Mouse (Mus musculus): ENCODE data around the gene Hhipl2.
A peak's percentile ranks its signal among the peaks of the same experiment; 100 is the strongest.
"Not testable (repeated sequence)": the region's sequence is repeated elsewhere in the genome, so short reads cannot be mapped to it uniquely, and the experiment has no call there.

The Hhipl2 gene

DNA sequence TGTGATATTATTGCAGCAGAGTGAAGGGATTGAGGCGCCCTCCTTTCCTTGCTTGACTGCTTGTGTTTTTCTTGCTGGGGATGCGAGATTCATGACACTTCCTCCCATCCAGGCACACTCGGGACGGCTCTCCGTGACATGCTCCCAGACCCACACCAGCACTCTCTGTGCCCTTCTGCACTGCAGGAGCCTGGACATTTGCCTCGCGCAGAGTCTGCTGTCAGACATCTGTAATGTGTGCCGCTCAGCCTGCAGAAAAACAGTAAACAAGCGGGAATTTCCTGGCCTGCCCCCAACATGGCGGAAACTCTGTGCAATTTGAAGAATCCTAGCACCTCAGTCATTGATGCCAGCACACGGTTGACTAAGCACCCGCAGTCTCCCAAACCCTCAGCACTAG lies at the start of gene Hhipl2:
Hhipl2 (plus strand) TSS at position 343 of the 400 bp plus-strand sequence.
- DNase-seq = no peak

DNA sequence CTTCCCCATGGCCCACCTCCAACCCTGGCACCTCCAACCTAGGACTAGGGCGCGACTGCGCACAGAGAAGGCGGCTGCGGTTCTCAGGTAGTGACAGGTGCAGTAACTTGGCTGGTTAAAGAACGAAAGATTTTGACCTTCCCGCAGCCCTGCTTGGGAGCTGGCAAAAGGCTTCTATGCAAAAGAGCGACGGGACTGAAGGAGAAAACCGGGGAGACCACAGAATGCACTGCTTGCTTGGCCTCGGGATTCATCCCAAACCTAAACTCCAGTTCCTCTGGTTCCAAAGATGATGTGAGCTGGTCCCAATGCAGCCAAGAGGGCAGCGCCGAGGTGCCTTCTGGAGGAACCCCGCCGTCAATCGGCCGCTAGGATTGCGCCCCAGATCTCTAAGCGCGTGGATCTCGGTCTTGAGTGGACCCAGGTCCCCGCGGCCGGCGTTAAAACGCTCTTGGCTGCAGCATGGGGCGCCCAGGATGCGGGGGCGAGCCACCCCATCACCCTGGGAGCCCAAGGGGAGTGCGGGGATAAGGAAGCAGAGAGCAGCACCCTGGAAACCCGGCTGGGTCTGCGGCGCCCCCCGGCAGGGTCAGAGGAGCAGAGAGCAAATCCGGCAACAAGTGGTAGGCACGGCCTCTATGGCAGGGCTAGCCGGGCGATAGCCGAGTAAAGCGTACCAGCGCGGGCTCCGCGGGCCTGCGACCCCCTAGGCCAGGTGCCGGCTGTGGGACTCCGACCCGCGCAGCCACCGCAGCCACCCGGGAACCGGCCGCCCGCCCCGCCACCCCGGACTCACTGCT lies 49.2 kb upstream of the Hhipl2 start:
- peak in 1 of 2 experiments; percentile 12 for DNase-seq

GRCm38 (mm10) chr1:183369427-183370014 lies 48.5 kb upstream of the Hhipl2 start, which contains the start of gene Mia3:
Gene Mia3, minus strand, starts transcription at chr1:183369553.
- peak; percentile 93 to 95 for DNase-seq

GRCm38 (mm10) chr1:183374728-183375127 lies 43.3 kb upstream of the Hhipl2 start:
- DNase-seq = no peak

- no peak for DNase-seq
These were observed 41.0 kb upstream of the Hhipl2 start for GRCm38 (mm10) chr1:183377045-183377444.

GRCm38 (mm10) chr1:183378321-183378941 lies 39.6 kb upstream of the Hhipl2 start:
- no peak for DNase-seq

GRCm38 (mm10) chr1:183379376-183379775 lies 38.6 kb upstream of the Hhipl2 start:
- not testable (repeated sequence) for DNase-seq

DNA sequence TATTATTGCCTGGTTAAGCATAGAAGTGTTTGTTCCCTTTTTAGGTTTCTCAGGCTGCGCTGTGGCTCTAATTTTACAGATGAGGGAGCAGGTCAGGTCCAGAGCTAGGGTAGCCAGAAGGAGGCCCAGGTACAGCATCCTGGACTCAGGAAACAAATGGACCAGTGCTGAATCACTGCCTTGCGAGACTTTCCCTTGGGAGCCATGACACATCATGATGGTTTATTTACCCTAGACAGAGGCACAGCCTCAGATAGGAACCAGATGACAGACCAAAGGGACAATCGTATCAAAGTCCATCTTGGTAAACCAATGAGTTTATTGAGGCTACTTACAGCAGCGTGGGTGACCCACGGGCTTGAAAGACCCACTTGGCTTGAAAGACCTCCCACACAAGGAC lies 36.2 kb upstream of the Hhipl2 start:
- DNase-seq = no peak

DNA sequence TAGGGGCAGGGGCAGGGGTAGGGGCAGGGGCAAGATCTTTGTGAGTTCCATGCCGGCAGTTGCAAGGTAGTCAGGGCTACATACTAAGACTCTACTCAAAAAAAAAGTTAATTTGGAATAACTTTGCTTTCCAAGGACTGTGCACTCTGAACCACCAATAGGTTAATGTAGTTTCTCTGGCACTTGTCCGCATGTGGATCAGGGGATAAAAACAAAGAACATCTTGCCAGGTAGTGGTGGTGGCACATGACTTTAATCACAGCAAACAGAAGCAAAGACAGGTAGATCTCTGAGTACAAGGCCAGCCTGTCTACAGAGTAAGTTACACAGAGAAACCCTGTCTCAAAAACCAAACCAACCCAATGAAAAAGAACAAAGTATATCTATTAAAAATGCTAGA lies 35.4 kb upstream of the Hhipl2 start:
- DNase-seq = no peak

DNA sequence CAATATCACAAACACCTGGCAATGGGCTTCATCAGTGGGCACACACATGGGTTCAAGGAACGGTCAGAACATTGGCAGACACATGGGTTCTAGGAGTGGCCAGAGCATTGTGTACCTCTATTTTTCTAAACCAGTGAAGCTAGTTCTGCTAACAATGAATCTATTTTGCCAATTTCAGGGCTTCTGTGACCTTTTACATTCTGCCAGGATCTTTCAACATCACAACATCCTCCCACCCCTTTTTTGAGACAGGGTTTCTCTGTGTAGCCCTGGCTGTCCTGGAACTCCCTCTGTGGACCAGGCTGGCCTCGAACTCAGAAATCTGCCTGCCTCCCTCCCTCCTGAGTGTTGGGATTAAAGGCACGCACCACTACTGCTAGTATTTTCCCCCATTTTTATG lies 30.6 kb upstream of the Hhipl2 start:
- DNase-seq = not testable (repeated sequence)

DNA sequence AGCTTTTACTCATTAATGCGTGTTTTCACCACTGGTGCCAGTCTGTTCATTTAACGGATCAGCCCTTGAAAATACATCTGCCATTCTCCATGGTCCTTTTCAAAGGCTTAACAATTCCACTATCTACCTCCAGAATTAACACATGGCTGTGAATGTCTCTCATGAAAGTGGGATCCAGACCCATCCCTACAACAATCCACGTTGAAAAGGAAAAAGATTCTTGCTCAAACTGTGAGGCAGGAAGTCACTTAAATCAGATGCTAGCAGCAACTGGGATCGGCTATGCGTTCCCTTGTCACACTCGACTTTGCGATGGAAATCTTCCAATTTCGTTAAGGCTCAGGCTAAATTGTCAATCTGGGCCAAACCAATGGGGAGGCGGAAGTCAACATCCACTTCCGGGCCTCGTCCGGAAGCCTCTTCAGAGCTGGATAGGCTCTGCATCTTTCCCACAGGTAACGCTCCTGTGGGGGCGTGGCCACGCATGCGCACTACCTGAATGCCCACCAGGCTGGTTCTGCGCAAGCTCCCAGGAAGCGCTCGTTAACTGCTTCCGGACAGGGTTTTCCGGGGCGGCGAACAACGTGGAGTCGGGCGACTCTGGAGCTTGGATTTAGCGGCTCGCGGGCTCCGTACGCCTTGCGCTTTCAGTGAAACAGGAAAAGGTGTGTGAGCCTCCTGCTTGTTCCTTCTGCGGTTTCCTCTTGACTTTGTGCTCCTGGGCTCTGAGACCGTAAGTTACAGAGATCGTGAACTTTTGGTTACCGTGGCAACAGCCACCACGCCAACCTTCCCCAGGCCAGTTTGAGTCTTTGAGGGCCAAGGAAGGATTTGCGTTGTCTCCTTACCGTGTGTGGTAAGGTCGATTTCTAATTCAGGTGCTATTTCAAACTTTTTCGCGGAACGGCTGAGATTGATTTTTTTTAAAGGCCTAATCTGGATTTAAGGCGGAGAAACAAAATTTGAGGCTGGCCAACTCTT lies 29.3 kb upstream of the Hhipl2 start, which contains the start of gene Taf1a:
Taf1a (plus strand) TSS at position 556 of the 981 bp plus-strand sequence.
- peak; percentile 92 to 93 for DNase-seq

DNA sequence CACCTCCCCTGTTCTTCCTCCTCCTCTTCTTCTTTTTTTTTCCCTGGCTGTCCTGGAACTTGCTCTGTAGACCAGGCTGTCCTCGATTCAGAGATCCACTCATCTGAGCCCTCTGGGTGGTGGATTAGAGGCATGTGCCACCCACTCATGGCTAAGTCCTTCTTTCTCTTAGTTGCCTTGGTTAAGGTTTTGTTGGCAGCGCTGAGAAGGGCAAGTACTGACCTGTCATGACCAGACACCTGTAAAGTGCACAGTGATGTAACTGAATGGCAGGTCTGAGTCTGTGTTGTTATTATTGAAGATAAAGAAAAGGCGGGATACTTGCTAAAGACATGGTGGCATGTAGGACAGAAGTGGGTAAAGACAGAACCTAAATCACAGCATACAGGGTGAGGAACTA lies 14.6 kb upstream of the Hhipl2 start:
- DNase-seq = no peak

DNA sequence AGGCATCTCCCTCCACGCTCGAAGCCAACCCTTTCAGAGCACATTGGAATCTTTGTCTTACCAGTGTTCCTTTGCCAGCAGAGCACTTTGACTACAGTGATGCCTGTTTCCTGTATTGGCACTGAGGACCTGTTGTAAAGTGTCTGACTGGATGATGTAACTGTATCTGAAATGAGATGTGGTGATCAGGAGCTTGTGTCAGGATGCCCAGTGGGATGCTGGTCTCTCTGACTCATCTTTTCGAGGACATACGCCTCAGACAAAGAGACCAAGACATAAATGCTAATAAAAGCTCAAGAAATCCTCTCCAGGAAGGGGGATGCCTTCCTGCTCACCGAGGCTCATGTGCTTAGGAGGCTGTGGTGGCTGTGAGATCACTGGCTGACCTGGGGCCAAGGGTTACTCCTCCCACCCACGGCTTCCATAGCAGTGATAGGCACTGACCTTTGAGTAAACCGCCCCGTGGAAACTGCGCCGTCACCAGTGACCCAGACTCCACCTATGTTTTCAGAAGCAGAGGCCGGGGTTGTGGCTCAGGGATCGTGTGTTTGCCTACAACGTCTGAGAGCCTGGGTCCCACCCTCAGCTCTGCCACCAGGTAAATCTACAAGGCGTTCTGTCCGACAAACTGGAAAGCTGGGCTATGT lies 3.8 kb upstream of the Hhipl2 start:
- DNase-seq = no peak

GRCm38 (mm10) chr1:183419741-183420140 lies 1.7 kb downstream of the Hhipl2 start:
- no peak for DNase-seq

DNA sequence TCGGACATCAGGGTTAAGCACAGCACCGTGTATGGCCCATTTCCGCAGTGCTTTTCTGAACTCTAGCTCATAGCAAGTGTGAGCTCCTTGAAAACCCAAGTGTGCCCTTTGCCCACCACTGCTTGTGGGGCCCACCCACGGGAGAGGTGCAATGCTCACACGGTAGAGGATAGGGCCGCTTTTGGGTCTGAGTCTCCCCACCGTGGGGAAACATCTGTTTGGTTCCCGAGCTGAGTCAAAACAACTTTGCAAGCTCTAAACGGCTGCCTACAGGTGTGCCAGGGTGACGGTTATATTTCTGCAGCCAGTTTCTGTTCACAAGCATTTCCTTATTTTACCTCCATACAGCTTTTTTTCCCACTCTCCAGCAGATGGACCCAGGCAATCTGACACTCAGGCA lies 2.3 kb downstream of the Hhipl2 start:
- no peak for DNase-seq

DNA sequence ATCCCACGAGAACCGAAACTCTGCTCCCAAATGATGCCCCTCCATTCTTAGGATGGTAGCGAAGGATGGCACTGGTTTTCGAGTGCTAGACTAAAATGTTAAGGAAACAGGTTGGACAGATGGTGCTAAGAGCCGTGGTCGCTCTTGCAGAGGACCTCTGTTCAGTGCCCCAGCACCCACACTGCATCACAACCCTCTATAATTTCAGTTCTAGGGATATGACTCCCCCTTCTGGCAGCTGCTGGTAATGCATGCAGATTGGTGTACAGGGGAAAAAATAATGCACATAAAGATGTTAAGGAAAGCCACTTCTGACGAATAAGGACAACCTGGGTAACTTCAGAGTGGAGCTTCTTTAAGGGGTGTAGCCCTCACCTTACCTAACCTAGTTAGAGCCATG lies 6.1 kb downstream of the Hhipl2 start:
- DNase-seq = no peak

GRCm38 (mm10) chr1:183434918-183435317 lies 16.9 kb downstream of the Hhipl2 start:
- no peak for DNase-seq

DNA sequence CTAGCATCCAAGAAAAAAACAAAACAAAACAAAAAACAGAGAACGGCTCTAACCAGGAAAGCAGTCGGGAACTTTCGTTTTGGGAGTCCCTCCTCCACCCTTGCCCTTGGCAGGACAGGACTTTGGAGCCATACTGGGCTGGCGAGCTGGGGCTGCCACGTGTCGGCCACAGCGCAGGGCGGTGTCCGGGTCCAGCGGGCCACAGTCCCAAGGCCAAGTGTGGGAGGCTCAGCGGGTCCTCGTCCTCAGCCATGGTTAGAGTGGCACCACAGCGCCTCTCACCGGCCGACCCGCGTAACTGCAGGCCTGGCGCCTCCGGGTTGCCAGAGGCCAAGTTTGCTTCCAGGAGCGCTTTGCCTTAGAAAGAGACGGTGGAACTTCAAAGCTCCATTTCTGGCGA lies 21.0 kb downstream of the Hhipl2 start:
- peak; percentile 85 to 92 for DNase-seq

DNA sequence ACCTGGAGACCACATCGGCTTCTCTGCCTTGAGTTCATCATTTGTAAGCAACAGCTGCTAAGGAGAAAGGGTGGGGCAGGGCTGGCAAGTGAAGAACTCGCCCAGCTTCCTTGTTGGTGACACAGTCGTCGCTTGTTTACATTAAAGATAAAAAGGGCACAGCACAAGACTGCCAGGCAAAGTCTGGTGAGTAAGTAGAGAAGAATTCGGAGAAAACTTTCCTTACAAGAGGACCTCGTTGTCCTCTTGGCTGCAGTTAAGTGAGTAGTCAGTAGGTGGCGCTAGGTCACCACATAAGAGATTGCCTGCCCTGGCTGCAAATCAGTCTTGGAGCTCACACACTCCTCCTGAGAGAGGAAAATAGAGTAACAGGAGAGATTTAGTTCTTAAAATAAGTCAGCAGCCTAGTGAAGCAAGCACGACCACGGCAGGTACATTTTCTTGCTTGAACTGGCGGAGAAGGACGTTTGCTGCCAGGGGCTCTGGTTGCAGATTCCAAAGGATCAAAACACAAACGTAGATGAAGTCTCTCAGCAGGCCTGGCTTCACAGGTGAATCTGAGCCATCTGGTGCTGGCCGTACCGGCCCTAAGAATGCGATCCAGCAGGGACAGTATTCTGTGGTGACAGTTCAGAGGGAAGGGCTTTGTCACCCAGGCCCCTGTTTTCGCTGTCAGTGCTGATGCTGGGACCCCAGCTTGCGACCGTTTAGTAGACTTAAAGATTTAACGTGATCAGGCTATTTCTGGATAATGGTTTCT lies 24.2 kb downstream of the Hhipl2 start:
- peak; percentile 66 to 83 for DNase-seq

GRCm38 (mm10) chr1:183453066-183453465 lies 35.1 kb downstream of the Hhipl2 start:
- no peak for DNase-seq
